Mouse (Mus musculus) testis, postnatal 10 days (tissue): Measurements from ENCODE around the gene Mfap3.

Experiments
- DNase-seq: peaks from one replicate; pipeline ENCODE4 v3.0.0; 2021; ENCODE audit warnings: low spot score

Gene Mfap3

DNA sequence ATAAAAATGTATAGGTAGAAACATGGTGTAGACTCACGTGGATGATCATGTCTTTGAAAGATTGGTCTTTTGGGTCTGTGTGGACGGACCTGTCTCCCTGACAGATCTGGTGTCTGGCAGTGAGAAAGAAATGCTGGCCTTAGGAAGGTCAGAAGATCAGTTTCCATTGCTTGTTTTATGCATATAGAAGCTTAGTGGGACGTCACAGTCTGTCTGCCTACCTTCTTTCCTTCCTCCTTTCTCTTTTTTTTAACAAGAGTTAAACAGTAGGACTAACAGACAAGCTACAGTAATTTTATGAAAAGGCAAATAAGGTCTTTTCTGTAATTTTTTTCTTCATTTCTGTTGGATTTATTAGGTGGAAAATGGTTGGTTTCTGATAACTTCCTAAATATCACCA, 10.6 kb downstream of the Mfap3 start:
- DNase-seq, result no peak

GRCm38 (mm10) chr11:57531300-57531950, 13.0 kb downstream of the Mfap3 start:
- no peak for DNase-seq

- no peak for DNase-seq
Measured at GRCm38 (mm10) chr11:57532306-57532705, 13.8 kb downstream of the Mfap3 start.

- no peak for DNase-seq
Measured at GRCm38 (mm10) chr11:57535912-57536311, 17.4 kb downstream of the Mfap3 start.

GRCm38 (mm10) chr11:57539841-57540418, 21.5 kb downstream of the Mfap3 start:
- DNase-seq, result no peak

DNA sequence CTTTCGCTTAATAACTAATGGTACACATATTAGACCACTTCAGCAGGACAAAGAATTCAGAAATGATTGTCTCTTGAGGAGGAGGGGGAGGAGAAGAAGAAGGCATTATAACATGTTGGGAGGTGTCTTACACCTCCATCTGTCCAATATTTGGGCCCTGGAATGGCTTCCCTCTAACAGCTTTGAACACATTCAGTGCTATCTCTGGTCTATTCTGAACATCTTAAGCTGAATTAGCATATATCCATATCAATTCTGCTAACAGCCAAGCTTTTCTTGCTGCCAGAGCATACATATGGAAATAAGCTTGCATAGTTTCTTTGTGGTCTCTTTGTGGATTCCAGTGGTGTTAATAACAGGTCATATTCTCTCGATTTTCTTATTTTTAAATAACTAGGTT, 22.2 kb downstream of the Mfap3 start:
- DNase-seq, result no peak

- DNase-seq, result peak; percentile 94
Measured at GRCm38 (mm10) chr11:57548618-57549550, 30.4 kb downstream of the Mfap3 start.

DNA sequence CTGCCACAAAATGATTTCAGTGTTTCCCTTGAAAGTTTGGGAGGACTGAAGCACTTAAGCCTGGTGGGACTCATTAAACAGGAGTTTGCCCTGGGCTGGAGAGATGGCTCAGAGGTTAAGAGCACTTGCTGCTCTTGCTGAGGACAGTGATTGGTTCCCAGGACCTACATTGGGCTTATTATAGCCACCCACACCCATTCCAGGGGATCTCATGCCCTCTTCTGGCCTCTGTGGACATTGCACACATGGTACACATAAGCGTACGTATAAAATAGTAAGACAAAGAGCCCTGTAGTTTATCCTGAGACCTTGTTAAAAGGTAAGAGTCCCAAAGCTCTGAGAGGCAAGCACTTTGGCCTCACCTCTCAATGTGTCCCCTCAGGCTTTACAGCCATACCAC, 31.8 kb downstream of the Mfap3 start:
- no peak for DNase-seq

- DNase-seq, result no peak
Measured at GRCm38 (mm10) chr11:57551016-57551415, 32.6 kb downstream of the Mfap3 start.

GRCm38 (mm10) chr11:57553015-57553780, 34.7 kb downstream of the Mfap3 start:
- no peak for DNase-seq

DNA sequence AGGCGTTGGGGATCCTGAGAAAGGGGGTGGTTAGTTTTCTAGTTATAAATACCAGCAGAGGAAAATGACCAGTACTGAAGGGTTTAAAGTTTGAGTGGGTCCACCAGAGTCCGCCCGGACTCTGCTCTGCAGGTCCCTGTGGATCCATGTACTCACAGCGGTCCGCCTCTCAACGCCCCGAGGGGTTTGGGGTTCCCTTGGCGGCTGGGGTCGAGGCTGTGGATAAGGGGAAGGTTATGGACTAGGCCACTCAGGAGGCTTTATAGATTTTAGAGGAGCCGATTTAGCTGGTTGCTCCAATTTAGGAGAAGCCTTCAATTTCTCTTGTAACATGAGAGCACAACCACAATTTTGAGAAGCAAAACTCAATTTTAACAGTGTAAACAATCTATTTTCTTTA, 39.5 kb downstream of the Mfap3 start:
- peak; percentile 56 for DNase-seq

GRCm38 (mm10) chr11:57564564-57564963, 46.1 kb downstream of the Mfap3 start:
- DNase-seq, result no peak

- no peak for DNase-seq
Measured at GRCm38 (mm10) chr11:57566091-57567035, 47.9 kb downstream of the Mfap3 start.

GRCm38 (mm10) chr11:57568950-57569490, 50.6 kb downstream of the Mfap3 start:
- no peak for DNase-seq

DNA sequence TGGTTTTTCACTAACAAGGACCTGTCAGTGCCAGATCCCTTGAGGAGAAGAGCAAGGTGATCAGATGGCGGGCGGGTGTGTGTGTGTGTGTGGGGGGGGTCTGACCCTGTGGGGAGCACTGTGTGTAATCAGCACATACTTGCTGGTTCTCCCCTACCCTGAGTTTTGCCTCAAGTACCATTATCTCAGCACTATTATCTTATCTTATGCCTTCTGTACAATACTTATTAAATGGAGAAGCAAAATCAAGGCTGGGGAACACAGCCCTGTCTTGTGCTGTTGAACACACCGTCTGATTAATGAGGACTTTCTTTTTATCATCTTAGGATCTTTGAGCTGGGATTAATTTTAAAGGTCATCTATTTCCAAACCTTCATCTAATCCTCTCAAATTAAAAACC, 52.6 kb downstream of the Mfap3 start:
- no peak for DNase-seq

- DNase-seq, result no peak
Measured at GRCm38 (mm10) chr11:57573686-57574274, 55.3 kb downstream of the Mfap3 start.

- no peak for DNase-seq
Measured at GRCm38 (mm10) chr11:57576871-57577515, 58.5 kb downstream of the Mfap3 start.

DNA sequence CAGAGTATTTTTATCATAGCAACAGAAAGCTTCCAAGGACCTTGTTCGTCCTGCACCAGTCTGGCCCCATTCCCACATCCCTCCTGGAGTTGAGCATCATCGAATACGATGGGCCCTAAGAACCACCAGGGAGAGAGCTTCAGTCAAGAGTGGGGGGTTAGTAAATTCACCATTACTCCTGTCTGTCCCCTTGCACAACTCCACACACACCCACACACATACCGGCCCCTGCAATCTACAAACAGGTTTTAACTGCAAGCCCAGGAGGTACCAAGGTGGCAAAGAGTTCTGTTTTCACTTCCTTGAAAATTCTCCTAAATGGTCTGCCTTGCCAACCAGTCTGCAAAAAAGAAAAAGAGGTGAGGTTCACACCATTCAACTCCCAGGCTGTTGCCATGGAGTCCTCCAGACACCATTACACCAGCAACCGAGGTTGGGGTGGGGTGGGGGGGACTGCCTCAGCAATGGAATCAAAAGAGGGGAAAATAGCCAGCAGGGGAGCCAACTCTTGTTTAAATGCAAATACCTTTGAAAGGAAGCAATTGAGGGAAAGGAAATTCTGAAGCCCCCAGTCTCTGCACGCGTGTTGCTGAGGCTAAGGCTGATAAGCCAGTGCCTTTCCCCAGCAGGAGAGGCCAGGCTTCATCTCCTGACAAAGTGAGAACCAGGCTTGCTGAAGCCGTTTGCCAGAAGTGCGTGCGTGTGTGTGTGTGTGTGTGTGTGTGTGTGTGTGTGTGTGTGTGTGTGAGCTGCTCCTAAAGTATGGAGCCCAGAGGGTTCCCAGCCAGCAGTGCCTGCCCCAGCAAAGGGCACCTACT, 64.6 kb downstream of the Mfap3 start:
- DNase-seq, result no peak
